Mouse (Mus musculus) layer of hippocampus, postnatal 25 days (tissue): ENCODE data around the gene Trabd. TPM values are rescaled to one million over a fixed set of nuclear protein-coding genes. Genes with fewer than 3 reads are reported as not detected.
A peak's percentile ranks its signal among the peaks of the same experiment; 100 is the strongest.

Experiments used
- DNase-seq, 2 experiments: peaks; one replicate each; pipeline ENCODE4 v3.0.0; 2022; ENCODE audit warnings: mixed read lengths in 2 of 2, low spot score in 1 of 2; ENCODE audit errors: extremely low spot score in 1 of 2
- total RNA-seq, 2 experiments: library from RNA; stranded (reverse); gene quantifications; 2 replicates each; pipeline ENCODE4 v1.2.3; 2021

Gene Trabd
- 10 to 100 TPM; 20.5 to 21.2 TPM for total RNA-seq

DNA sequence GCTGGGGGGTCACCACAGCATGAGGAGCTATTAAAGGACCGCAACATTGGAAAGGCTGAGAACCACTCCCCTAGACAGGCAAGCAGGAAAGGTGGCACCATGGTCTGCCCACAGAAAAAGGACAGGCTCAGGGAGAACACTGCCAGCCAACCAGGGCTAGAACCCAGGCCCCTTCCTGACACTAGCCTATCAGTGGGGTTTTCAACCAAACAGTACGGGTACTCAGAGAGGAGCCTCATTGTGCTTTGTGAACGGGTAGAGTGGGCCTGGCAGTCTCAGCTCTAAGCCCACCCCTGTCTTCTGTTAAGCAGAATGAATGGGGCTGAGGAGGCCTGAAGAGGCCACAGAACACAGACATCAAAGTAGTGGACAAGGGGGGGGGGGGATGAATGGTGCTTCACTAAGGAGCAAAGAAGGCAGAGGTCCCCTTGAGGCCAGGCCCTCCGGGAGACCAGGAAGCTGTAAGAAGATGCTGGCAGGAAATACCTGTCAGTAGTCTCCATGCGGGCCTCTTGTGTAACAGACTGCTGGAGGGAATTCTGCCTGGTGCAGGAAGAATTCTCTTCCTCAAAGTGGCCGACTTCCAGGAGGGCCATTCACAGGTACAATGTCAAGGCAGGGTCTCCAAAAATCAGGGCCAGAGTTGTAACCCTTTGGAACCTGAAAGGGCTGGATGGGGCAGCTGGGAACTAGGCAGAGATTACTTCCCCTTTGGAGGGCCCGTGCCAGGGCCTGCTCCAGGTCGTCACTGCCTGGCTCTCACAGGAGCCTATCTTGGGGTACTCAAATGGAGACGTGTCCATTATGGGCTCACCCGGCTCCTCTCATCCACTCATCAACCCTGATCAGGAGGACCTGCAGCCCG, at the start of gene Trabd:
Gene Trabd, plus strand, starts transcription at position 512 of the 865 bp plus-strand sequence.
- DNase-seq = no peak

DNA sequence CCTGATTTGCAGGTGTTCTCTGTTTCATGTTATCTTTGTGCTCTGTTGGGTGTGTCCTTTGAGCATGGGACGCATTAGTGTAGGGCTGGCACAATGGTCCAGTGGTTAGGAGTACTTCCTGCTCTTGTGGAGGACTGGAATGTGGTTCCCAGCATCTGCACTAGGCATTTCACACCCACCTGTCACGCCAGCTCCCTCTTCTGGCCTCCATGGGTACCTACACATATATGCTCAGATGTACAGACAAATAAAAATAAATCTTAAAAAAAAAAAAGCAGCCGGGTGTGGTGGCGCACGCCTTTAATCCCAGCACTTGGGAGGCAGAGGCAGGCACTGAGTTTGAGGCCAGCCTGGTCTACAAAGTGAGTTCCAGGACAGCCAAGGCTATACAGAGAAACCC, 30.5 kb upstream of the Trabd start:
- no peak for DNase-seq

DNA sequence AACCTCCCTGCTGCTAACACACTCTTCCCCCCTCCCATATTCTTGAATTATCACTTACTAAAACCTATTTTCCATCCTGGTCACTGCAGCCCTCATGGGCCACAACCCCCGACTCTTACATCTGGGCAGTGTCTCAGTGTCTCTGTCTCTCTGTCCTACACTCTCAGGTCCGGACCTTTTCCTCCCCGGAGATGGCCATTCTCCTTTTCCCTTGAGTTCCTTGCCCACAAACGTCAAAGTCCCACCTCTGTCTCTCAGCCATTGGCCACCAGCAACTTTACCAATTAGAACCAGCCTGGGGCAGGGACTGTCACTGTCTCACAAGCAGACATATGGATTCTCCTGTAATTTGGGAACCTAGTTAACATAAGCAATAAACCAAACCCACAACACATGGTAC, 28.6 kb upstream of the Trabd start:
- DNase-seq = no peak

DNA sequence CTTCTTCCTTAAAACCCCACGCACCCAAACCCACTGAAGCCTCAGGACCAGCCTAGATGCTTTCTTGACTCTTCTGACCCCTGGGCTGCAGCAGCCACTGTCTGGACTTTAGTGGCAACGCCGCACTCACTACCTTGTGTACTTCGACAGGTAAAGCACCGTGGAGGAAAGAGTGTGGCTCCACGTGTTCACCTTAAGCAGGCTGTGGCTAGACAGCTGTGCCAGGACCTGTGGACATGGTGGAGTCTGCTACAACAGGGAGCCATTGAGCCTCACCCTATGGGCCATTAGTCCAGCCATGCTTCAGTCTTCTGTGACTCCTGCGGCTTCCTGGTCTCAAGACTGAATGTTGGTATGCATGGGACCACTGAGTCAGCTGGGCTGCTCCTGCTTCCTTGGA, 20.3 kb upstream of the Trabd start:
- DNase-seq = no peak

GRCm38 (mm10) chr15:89058736-89059135, 16.2 kb upstream of the Trabd start:
- DNase-seq = no peak

- no peak for DNase-seq
Measured at GRCm38 (mm10) chr15:89059161-89059931, 15.6 kb upstream of the Trabd start, which contains the start of gene Panx2. Gene Panx2 (plus strand): TSS chr15:89059734.

GRCm38 (mm10) chr15:89060032-89060681, 14.8 kb upstream of the Trabd start:
- DNase-seq = no peak

GRCm38 (mm10) chr15:89060811-89061460, 14.0 kb upstream of the Trabd start:
- DNase-seq = no peak

- DNase-seq = peak in 1 of 2 experiments; percentile 8
Measured at GRCm38 (mm10) chr15:89061761-89062517, 13.0 kb upstream of the Trabd start.

GRCm38 (mm10) chr15:89062518-89062910, 12.4 kb upstream of the Trabd start:
- peak in 1 of 2 experiments; percentile 9 for DNase-seq

GRCm38 (mm10) chr15:89063001-89063400, 11.9 kb upstream of the Trabd start:
- DNase-seq = no peak

GRCm38 (mm10) chr15:89063536-89063935, 11.4 kb upstream of the Trabd start:
- DNase-seq = peak; percentile 47 to 59

DNA sequence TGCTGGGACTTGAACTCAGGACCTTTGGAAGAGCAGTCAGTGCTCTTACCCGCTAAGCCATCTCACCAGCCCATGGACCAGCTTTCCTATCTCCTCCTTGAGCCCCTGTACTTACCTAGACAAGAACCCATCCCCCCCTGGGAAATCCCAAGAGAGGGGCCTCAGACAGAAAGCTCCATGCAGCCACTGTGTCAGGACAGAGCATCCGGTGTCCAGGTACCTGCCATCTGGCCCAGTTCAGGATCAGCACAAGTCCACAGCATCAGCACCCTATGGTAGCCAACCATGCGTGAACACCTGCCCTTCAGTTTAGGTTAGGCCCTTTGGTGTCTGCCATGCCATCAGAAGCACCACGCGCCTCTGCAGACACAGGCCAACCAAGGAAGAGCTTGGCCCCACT, 10.0 kb upstream of the Trabd start:
- peak in 1 of 2 experiments; percentile 5 for DNase-seq

DNA sequence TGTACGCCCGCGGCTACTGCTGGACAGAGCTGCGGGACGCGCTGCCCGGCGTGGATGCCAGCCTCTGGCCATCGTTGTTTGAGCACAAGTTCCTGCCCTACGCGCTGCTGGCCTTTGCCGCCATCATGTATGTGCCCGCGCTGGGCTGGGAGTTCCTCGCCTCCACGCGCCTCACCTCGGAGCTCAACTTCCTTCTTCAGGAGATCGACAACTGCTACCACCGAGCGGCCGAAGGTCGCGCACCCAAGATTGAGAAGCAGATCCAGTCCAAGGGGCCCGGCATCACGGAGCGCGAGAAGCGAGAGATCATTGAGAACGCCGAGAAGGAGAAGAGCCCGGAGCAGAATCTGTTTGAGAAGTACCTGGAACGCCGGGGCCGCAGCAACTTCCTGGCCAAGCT, 7.3 kb upstream of the Trabd start:
- no peak for DNase-seq

- DNase-seq = no peak
Measured at GRCm38 (mm10) chr15:89068226-89068625, 6.7 kb upstream of the Trabd start.

DNA sequence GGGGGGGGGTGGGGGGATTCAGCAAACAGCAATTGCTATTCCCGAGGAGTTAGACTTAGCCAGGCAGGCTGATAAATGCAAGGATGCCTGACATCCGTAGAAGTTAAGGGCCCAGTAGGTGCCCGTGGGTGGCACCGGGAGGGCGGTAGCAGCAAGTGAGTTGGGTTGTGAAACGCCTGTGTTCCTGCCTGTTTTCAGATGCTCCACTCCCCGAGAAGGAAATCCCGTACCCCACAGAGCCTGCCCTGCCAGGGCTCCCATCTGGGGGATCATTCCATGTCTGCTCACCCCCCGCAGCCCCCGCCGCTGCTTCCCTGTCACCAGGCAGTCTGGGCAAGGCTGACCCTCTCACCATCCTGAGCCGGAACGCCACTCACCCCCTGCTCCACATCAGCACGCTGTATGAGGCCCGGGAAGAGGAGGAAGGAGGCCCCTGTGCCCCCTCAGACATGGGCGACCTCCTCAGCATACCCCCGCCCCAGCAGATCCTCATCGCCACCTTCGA, 5.5 kb upstream of the Trabd start:
- DNase-seq = no peak

GRCm38 (mm10) chr15:89070606-89071005, 4.3 kb upstream of the Trabd start:
- no peak for DNase-seq

- DNase-seq = no peak
Measured at GRCm38 (mm10) chr15:89073993-89074603, 826 bp upstream of the Trabd start.
